Mouse (Mus musculus): ENCODE results near the gene H2-T22.
"Not testable (repeated sequence)": the region's sequence is repeated elsewhere in the genome, so short reads cannot be mapped to it uniquely, and the experiment has no call there.

The H2-T22 gene

DNA sequence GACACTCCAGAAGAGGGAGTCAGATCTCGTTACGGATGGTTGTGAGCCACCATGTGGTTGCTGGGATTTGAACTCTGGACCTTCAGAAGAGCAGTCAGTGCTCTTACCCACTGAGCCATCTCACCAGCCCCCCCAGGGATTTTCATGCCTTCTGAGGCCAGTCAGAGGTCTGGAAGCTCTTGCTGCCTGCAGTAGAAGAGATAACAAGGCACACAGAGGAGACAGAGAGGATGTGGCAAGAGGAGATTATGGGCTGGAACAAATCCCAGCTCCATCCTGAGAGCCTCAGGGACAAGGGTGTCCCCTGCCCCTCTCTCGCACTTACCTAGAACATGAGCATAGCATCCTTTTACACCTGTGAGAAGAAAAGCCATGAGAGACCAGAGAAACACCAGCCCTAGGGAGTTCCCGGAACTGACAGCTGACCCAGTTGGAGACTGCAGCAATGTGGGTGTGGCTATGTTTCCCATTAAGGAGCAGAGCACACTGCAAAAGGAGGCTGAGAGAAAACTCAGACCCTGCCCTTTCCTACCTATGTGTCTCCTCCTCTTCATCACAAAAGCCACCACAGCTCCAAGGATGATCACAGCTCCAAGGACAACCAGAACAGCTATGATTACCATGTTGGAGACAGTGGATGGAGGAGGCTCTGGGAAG is 12.4 kb downstream of the H2-T22 start:
- not testable (repeated sequence) for DNase-seq (ENCODE audit: low read depth, low spot score)

DNA sequence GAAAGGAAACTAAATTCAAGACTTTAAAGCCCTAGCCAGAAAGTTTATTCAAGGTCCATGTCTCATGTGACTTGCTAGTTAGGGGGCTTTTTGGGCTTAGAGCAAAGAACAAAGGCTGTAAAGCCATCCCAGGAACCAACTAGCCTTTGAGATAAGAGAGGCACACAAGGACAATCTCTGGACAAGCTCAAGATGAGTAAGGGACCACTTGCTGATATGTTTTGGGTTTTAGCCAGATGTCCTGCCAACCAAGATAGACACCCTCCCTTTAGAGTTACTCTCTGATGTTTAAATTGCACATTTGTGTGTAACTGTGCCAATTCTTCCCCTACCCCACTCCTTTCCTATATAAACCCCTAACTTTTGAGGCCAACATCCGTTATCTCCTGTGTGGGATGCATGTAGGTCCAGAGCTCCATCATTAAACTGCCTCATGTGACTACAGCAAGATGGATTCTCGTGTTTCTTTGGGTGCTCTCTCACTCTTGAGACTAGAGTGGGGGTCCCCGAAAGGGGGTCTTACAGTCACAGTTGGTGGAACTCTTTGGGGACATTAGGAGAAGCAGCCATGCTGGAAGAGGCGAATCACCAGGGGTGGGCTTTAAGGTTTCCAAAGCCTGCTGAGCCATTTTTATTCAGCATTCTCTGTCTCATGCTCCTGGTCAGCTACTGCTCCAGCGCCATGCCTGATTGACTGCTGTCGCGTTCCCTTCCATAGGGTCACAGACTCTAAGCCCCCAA is 13.5 kb downstream of the H2-T22 start:
- no peak for DNase-seq (ENCODE audit: low read depth, low spot score)

- no peak for DNase-seq (ENCODE audit: low read depth, low spot score)
Measured at GRCm38 (mm10) chr17:36027663-36028062, 14.9 kb downstream of the H2-T22 start.

DNA sequence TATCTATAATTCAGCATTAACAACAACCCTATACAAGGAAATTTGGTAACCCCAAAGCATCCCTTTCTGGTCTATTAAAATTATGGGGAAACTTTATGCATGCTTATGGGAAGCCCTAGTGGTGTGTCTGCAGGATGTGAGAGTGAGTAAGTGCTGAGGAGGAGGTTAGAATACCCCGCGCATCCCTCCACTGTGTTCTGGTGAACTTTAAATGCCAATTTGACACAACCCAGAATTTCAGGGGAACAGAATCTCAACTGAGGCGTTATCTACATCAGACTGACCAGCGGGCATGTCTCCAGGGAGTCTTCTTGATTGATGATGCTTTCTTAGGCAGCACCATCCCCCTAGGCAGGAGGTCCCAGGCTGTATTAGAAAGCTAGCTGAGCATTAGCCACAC is 16.6 kb downstream of the H2-T22 start:
- DNase-seq (ENCODE audit: low read depth, low spot score): no peak

DNA sequence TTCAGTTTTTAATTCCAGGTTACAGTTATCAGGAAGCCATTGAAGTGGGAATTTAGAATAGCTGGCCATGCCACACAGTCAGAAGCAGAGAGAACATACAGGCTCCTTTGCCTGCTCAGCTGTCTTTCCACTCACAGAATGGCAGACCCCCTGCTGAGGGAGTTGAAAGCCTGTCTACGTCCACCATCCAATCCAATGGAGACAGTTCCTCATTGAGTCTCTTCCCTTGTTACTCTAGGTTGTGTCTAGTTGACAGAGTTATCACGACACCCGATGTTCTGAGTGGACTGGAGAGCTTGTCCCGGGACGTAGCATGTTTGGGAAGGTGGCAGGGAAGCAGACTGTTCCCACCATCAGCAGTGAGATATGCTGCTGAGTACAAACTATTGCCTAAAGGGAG is 17.4 kb downstream of the H2-T22 start:
- DNase-seq (ENCODE audit: low read depth, low spot score): no peak

DNA sequence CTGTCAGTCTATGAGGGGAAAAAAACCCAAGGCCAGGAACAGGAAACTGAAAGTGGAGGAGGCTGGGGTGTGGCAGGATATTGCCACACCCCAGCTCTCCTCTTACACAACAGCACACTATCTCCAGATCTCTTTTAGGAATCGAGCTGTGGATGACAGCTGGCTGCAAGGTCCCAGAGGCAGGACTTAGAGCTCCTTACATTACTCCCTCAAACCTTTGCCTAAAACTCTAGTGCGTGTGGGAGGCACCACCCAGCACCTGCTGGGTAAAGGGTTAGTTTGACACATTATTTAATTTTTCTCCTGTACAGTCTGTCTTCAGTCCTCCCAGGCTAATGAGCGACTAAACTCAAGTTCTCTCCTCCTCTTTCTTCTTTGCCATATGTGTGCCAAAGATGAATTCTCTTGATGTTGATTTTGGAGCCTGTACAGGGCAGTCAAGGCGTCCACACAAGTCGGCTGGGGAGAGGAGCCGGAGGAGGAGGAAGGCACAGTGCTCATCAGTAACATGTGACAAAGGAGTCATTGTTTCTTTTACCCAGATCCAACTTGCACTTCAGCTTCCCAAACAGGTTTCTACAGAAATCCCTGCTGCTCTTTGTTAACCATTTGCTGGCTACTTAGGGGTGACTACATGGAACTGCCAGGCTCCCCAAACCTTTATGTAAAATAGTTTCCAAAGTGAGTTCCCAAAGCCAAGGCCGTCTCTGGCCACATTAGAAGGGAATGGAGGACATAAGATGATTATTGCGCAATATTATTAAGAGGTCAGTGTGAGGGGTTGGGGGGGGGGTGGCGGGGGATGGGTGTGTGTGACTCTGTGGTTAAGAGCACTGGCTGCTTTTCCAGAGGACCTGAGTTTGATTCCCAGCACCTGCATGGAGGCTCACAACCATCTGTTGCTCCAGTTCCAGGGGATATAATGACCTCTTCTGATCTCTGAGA is 18.6 kb downstream of the H2-T22 start:
- no peak for DNase-seq (ENCODE audit: low read depth, low spot score)

GRCm38 (mm10) chr17:36022922-36023321 is 19.6 kb downstream of the H2-T22 start:
- DNase-seq (ENCODE audit: low read depth, low spot score): no peak

GRCm38 (mm10) chr17:36022098-36022497 is 20.4 kb downstream of the H2-T22 start:
- DNase-seq (ENCODE audit: low read depth, low spot score): no peak

- DNase-seq (ENCODE audit: low read depth, low spot score): no peak
Measured at GRCm38 (mm10) chr17:36021309-36021708, 21.2 kb downstream of the H2-T22 start.

DNA sequence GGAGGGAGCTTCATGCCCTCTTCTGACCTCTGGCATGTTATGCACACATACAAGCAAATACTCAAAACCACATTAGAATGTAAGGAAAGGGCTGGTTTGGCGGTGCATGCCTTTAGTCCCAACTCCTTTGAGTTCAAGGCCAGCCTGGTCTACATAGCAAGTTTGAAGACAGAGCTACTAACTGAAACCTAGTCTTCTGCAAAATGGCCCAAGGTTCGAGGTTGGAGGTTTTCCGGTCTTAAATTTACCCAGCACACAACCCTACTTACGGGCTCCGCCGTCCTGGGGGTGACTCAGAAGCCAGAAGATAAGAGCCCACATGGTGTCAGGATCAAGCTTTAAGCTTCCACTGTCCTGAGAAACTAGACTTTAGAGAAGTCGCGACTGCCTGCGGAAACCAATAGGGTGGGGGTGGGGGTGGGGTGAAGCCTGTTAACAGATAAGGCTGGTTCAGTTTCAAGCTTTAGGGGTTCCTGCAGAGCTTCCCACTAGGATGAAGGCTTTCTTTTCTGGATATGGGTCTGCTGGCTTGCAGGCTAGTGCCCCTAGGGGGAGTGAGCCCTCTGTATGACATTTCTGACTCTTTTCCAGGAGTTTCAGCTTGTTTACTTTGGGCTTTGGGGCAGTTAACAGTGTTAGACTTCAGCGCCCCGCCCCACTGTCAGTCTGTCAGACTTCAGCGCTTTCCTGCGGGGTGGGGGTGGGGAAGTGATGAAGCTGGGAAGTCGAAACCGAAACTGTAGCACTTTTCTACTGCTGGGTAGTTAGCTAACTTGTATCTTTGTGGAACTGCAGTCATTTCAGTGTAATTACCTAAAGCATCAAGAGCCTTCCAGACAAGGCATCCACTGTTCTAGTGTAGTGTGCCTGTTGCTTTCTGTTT is 22.1 kb downstream of the H2-T22 start, which contains the start of gene H2-T24:
Gene H2-T24 (minus strand): TSS at position 370 of the 883 bp plus-strand sequence.
- no peak for DNase-seq (ENCODE audit: low read depth, low spot score)

DNA sequence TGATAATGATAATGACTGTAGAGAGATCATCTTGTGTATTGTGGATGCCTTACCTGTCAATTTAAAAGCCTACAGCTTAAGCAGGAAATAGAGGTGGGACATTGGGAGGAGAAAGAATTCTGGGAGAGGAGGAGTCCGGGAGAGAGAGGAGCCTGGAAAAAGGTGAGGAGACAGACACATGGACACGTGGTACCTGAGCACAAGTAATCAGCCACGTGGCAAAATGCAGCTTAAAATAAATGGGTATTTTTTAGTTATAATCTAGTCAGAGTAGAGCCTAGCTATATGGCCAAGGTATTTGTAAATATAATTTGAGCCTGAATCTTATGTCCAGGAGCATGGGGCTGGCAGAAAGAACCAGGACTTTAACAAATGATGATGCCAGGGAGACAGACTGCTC is 23.0 kb downstream of the H2-T22 start:
- DNase-seq (ENCODE audit: low read depth, low spot score): no peak

- no peak for DNase-seq (ENCODE audit: low read depth, low spot score)
Measured at GRCm38 (mm10) chr17:36018979-36019378, 23.6 kb downstream of the H2-T22 start.

GRCm38 (mm10) chr17:36017046-36017445 is 25.5 kb downstream of the H2-T22 start:
- DNase-seq (ENCODE audit: low read depth, low spot score): no peak

- DNase-seq (ENCODE audit: low read depth, low spot score): no peak
Measured at GRCm38 (mm10) chr17:36014977-36015376, 27.6 kb downstream of the H2-T22 start.

- not testable (repeated sequence) for DNase-seq (ENCODE audit: low read depth, low spot score)
Measured at GRCm38 (mm10) chr17:36004409-36004808, 38.1 kb downstream of the H2-T22 start.

GRCm38 (mm10) chr17:36003331-36003730 is 39.2 kb downstream of the H2-T22 start:
- DNase-seq (ENCODE audit: low read depth, low spot score): no peak

DNA sequence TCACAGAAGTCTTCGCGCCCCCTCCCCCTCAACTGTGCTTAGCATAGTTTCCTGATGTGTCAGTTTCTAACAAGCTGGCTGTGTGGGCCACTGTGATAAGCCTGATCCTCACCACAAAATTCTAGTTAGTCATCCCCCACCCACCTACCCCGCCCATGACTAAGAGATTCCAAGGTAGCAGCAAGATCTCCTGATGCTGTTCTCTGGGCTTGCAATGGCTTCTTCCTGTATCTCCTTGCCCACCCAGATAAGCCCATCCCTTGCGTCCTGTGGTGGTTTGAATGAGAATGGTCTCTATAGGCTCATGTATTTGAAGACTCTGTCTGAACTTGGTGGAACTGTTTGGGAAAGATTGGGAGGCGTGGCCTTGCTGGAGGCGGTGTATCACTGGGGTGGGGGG is 40.6 kb downstream of the H2-T22 start:
- DNase-seq (ENCODE audit: low read depth, low spot score): no peak

DNA sequence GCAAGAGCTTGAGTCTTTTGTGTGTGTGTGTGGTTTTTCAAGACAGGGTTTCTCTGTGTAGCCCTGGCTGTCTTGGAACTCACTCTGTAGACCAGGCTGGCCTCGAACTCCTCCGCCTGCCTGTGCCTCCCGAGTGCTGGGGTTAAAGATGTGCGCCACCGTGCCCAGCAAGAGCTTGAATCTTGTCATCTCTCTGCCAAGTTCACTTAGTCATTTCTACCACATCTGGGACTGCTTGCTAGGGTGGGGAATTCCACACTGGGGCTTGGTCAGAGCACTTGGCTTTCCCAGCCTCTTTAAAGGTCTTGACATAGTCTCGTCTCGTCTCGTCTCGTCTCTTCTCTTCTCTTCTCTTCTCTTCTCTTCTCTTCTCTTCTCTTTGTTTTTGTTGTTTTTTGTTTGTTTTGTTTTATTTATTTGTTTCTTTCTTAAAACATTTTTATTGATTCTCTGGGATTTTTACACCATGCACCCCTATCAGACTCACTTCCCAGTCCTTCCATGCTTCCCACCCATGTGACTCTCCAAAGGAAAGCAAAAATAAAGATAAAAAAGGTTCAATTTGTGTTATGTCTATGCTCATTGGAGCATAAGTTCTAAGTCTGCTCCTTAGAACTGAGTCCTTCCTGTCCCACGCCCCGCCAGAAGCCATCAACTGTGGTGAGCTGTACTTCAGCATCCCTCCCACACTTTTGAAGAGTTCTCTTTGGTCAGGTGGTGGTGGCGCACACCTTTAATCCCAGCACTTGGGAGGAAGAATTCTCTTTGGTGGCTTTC is 41.2 kb downstream of the H2-T22 start:
- DNase-seq (ENCODE audit: low read depth, low spot score): no peak

GRCm38 (mm10) chr17:36000349-36000748 is 42.2 kb downstream of the H2-T22 start:
- DNase-seq (ENCODE audit: low read depth, low spot score): no peak

GRCm38 (mm10) chr17:35999356-35999755 is 43.2 kb downstream of the H2-T22 start:
- no peak for DNase-seq (ENCODE audit: low read depth, low spot score)
